Mouse (Mus musculus): Measurements from ENCODE around the gene Gipr. TPM values are rescaled to one million over a fixed set of nuclear protein-coding genes. Genes with fewer than 3 reads are reported as not detected.

Gene Gipr
- polyA plus RNA-seq, 1 experiment from 2014 or later, result 0.76 TPM

DNA sequence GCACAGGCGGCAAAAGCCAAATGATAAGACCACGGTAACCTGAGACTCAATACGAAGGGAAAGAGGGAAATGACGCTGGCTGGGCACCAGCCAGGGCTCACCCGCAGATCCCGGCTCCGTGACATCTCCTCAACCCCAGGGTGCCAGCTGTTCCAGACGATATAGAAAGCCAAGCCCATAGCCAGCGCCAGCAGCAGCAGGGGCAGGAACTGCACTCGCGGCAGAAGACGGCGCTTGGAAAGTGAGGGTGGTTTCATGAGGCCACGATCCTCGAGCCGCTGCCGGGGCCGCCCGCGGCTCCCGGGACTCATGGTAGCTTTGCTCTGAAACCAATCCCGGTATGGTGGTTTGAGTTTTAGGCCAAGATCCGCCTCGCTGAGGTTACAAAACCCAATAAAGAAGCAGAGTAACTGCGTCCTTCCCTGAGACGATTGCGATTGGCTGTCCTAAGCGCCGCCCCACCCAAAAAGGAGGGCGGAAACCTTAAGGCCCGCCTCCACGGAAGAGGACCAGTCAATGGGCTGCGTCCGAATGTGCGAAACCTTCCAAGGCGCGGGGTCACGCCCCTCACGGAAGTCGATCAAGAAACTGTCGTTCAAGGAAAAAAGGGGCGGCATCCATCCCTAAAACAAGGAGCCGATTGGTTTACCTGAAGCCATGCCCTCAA, 16.9 kb downstream of the Gipr start, which contains the start of gene Qpctl:
Gene Qpctl, minus strand, starts transcription at position 417 of the 667 bp plus-strand sequence.
- H3K27ac ChIP-seq (ENCODE audit: low read depth, low read length), result peak within 1 kb of the TSS; percentile 9; the same call in 1 of the 2 replicates
- no peaks in the 10 kb centered on the region for H3K9me3 ChIP-seq (ENCODE audit: control insufficient read depth, low read length)
- H3K4me2 ChIP-seq (ENCODE audit: low read depth), result peak within 1 kb of the TSS; percentile 90
- 0% methylated on average over 43 of the region's 43 CpGs for whole genome bisulfite sequencing
- peaks cover 10% of the 10 kb centered on the region for H3K36me3 ChIP-seq (ENCODE audit: control insufficient read depth, insufficient read depth, low read length)
- H3K4me3 ChIP-seq (ENCODE audit: low read depth, low read length), result peak within 1 kb of the TSS; percentile 57
- peak within 1 kb of the TSS; percentile 49 for H3K9ac ChIP-seq (ENCODE audit: low read length)
- DNase-seq (ENCODE audit: low spot score) (peak; percentile 98), ATAC-seq (ENCODE audit: insufficient read depth, low FRiP score, low TSS enrichment) (peak; percentile 97)
- peaks cover 15% of the 10 kb centered on the region for H3K4me1 ChIP-seq (ENCODE audit: control insufficient read depth, insufficient read depth, low read length)
- no peaks in the 10 kb centered on the region for H3K27me3 ChIP-seq (ENCODE audit: control insufficient read depth, insufficient read depth, low read length)

GRCm38 (mm10) chr7:19148180-19148874, 17.6 kb downstream of the Gipr start:
- H3K27me3 ChIP-seq (ENCODE audit: control insufficient read depth, insufficient read depth, low read length), result no peaks in the 10 kb centered on the region
- H3K9me3 ChIP-seq (ENCODE audit: control insufficient read depth, low read length), result no peaks in the 10 kb centered on the region
- 13% methylated on average over 20 of the region's 20 CpGs for WGBS
- DNase-seq (ENCODE audit: low spot score) (no peak), ATAC-seq (ENCODE audit: insufficient read depth, low FRiP score, low TSS enrichment) (no peak)
- peaks cover 5% of the 10 kb centered on the region; the same call in 1 of the 2 replicates for H3K36me3 ChIP-seq (ENCODE audit: control insufficient read depth, insufficient read depth, low read length)
- H3K4me1 ChIP-seq (ENCODE audit: control insufficient read depth, insufficient read depth, low read length), result peaks cover 15% of the 10 kb centered on the region
- peak overlapping the region; percentile 39 for H3K9ac ChIP-seq (ENCODE audit: low read length)
- H3K4me2 ChIP-seq (ENCODE audit: low read depth), result peak overlapping the region; percentile 90
- peak overlapping the region; percentile 57 for H3K4me3 ChIP-seq (ENCODE audit: low read depth, low read length)
- H3K27ac ChIP-seq (ENCODE audit: low read depth, low read length), result 0 out of 2 replicates have a peak overlapping the region, but pooled peaks have one; percentile 3

DNA sequence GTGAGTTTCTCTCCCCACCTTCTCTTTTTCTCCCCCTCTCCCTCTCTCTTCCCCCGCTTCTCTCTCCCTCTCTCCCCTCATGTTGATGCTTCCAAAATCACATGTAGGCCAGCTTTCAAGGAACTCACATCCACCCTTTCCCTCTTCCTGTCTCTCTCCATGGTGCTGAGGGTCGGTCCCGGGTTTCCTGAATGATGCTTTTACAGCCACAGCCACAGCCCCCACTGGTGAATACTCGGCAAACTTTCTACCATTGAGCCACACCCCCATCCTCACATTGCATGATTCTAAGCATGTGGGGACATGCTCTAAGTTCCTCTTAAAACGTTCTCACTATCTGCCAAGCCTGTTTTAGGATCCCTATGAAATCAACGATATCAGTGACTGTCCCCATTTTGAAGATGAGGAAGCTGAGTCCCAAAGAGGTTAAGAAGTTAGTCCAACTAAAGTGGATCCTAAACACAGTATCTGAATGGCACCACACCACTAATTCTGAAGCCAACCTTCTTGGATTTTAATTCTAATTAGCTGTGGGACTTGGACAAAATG, 18.4 kb downstream of the Gipr start:
- no peak overlapping the region; the same call in 1 of the 2 replicates for H3K4me2 ChIP-seq (ENCODE audit: low read depth)
- H3K9me3 ChIP-seq (ENCODE audit: control insufficient read depth, low read length), result no peaks in the 10 kb centered on the region
- ATAC-seq (ENCODE audit: insufficient read depth, low FRiP score, low TSS enrichment) (no peak), DNase-seq (ENCODE audit: low spot score) (no peak)
- no peak overlapping the region for H3K27ac ChIP-seq (ENCODE audit: low read depth, low read length)
- WGBS, result 53% methylated on average over 6 of the region's 6 CpGs
- H3K27me3 ChIP-seq (ENCODE audit: control insufficient read depth, insufficient read depth, low read length), result no peaks in the 10 kb centered on the region
- no peaks in the 10 kb centered on the region; the same call in 1 of the 2 replicates for H3K36me3 ChIP-seq (ENCODE audit: control insufficient read depth, insufficient read depth, low read length)
- peaks cover 15% of the 10 kb centered on the region for H3K4me1 ChIP-seq (ENCODE audit: control insufficient read depth, insufficient read depth, low read length)
- no peak overlapping the region for H3K4me3 ChIP-seq (ENCODE audit: low read depth, low read length)
- no peak overlapping the region for H3K9ac ChIP-seq (ENCODE audit: low read length)

- H3K9ac ChIP-seq (ENCODE audit: low read length), result no peak overlapping the region
- no peak overlapping the region for H3K4me2 ChIP-seq (ENCODE audit: low read depth)
- no peaks in the 10 kb centered on the region for H3K27me3 ChIP-seq (ENCODE audit: control insufficient read depth, insufficient read depth, low read length)
- WGBS, result 89% methylated on average over 10 of the region's 10 CpGs
- ATAC-seq (ENCODE audit: insufficient read depth, low FRiP score, low TSS enrichment) (no peak), DNase-seq (ENCODE audit: low spot score) (no peak)
- no peaks in the 10 kb centered on the region; the same call in 1 of the 2 replicates for H3K36me3 ChIP-seq (ENCODE audit: control insufficient read depth, insufficient read depth, low read length)
- H3K4me1 ChIP-seq (ENCODE audit: control insufficient read depth, insufficient read depth, low read length), result peaks cover 15% of the 10 kb centered on the region
- H3K9me3 ChIP-seq (ENCODE audit: control insufficient read depth, low read length), result no peaks in the 10 kb centered on the region
- no peak overlapping the region for H3K4me3 ChIP-seq (ENCODE audit: low read depth, low read length)
- no peak overlapping the region for H3K27ac ChIP-seq (ENCODE audit: low read depth, low read length)
Observed at GRCm38 (mm10) chr7:19146793-19147192, 19.1 kb downstream of the Gipr start.

DNA sequence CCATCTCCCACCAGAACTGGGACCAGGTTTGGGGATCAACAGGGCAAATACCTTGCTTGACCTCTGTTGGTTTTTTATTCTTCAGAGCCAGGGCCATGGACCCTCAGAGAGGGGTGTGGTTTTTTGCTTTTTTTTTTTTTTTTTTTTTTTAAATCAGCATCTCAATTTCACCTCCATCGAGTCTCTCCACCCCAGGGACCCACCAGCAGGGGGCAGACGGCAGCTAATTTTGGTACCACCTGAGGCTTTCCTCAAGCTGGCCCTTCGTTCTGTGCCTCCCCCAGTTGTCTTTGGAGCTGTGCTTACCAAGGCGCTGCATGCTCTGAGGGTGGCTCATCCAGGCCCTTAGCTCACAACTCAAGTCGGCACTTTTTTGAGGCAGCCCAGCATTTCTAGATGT, 28.5 kb downstream of the Gipr start:
- H3K9me3 ChIP-seq (ENCODE audit: control insufficient read depth, low read length), result no peaks in the 10 kb centered on the region
- 65% methylated on average over 5 of the region's 5 CpGs for WGBS
- H3K27ac ChIP-seq (ENCODE audit: low read depth, low read length), result no peak overlapping the region
- H3K4me2 ChIP-seq (ENCODE audit: low read depth), result no peak overlapping the region
- no peak overlapping the region for H3K9ac ChIP-seq (ENCODE audit: low read length)
- DNase-seq (ENCODE audit: low spot score) (peak; percentile 44), ATAC-seq (ENCODE audit: insufficient read depth, low FRiP score, low TSS enrichment) (no peak)
- no peaks in the 10 kb centered on the region for H3K27me3 ChIP-seq (ENCODE audit: control insufficient read depth, insufficient read depth, low read length)
- H3K4me3 ChIP-seq (ENCODE audit: low read depth, low read length), result no peak overlapping the region
- no peaks in the 10 kb centered on the region for H3K4me1 ChIP-seq (ENCODE audit: control insufficient read depth, insufficient read depth, low read length)
- H3K36me3 ChIP-seq (ENCODE audit: control insufficient read depth, insufficient read depth, low read length), result peaks cover 12% of the 10 kb centered on the region

GRCm38 (mm10) chr7:19136673-19137334, 29.1 kb downstream of the Gipr start:
- Histone ChIP-seq H3K4me2 (ENCODE audit: low read depth) (no peak overlapping the region), H3K27me3 (ENCODE audit: control insufficient read depth, insufficient read depth, low read length) (no peaks in the 10 kb centered on the region), H3K9me3 (ENCODE audit: control insufficient read depth, low read length) (no peaks in the 10 kb centered on the region), H3K9ac (ENCODE audit: low read length) (no peak overlapping the region), H3K4me3 (ENCODE audit: low read depth, low read length) (no peak overlapping the region), H3K36me3 (ENCODE audit: control insufficient read depth, insufficient read depth, low read length) (peaks cover 12% of the 10 kb centered on the region), H3K4me1 (ENCODE audit: control insufficient read depth, insufficient read depth, low read length) (0 out of 2 replicates have a peak, but pooled peaks cover 3% of the 10 kb centered on the region), H3K27ac (ENCODE audit: low read depth, low read length) (no peak overlapping the region)
- ATAC-seq (ENCODE audit: insufficient read depth, low FRiP score, low TSS enrichment) (no peak), DNase-seq (ENCODE audit: low spot score) (no peak)
- WGBS, result 95% methylated on average over 38 of the region's 38 CpGs

GRCm38 (mm10) chr7:19136168-19136567, 29.8 kb downstream of the Gipr start:
- H3K36me3 ChIP-seq (ENCODE audit: control insufficient read depth, insufficient read depth, low read length), result peaks cover 12% of the 10 kb centered on the region
- H3K4me1 ChIP-seq (ENCODE audit: control insufficient read depth, insufficient read depth, low read length), result 0 out of 2 replicates have a peak, but pooled peaks cover 3% of the 10 kb centered on the region
- H3K9me3 ChIP-seq (ENCODE audit: control insufficient read depth, low read length), result no peaks in the 10 kb centered on the region
- no peak overlapping the region for H3K4me3 ChIP-seq (ENCODE audit: low read depth, low read length)
- no peak overlapping the region for H3K4me2 ChIP-seq (ENCODE audit: low read depth)
- ATAC-seq (ENCODE audit: insufficient read depth, low FRiP score, low TSS enrichment) (no peak), DNase-seq (ENCODE audit: low spot score) (no peak)
- no peak overlapping the region for H3K9ac ChIP-seq (ENCODE audit: low read length)
- no peak overlapping the region for H3K27ac ChIP-seq (ENCODE audit: low read depth, low read length)
- 96% methylated on average over 13 of the region's 13 CpGs for WGBS
- no peaks in the 10 kb centered on the region for H3K27me3 ChIP-seq (ENCODE audit: control insufficient read depth, insufficient read depth, low read length)

- Histone ChIP-seq H3K36me3 (ENCODE audit: control insufficient read depth, insufficient read depth, low read length) (peaks cover 5% of the 10 kb centered on the region; the same call in 1 of the 2 replicates), H3K9me3 (ENCODE audit: control insufficient read depth, low read length) (no peaks in the 10 kb centered on the region), H3K27ac (ENCODE audit: low read depth, low read length) (peak overlapping the region; percentile 77), H3K4me3 (ENCODE audit: low read depth, low read length) (peak overlapping the region; percentile 33), H3K4me2 (ENCODE audit: low read depth) (peak overlapping the region; percentile 57), H3K4me1 (ENCODE audit: control insufficient read depth, insufficient read depth, low read length) (0 out of 2 replicates have a peak, but pooled peaks cover 3% of the 10 kb centered on the region), H3K9ac (ENCODE audit: low read length) (peak overlapping the region; percentile 52), H3K27me3 (ENCODE audit: control insufficient read depth, insufficient read depth, low read length) (no peaks in the 10 kb centered on the region)
- DNase-seq (ENCODE audit: low spot score) (peak; percentile 99), ATAC-seq (ENCODE audit: insufficient read depth, low FRiP score, low TSS enrichment) (peak; percentile 98)
- under 1% methylated on average over 39 of the region's 39 CpGs for WGBS
Observed at GRCm38 (mm10) chr7:19131324-19131848, 34.5 kb downstream of the Gipr start.
